Mouse (Mus musculus) forebrain, embryonic 15.5 days (tissue): ENCODE measurements around the gene Nop53. TPM values are rescaled to one million over a fixed set of nuclear protein-coding genes. Genes with fewer than 3 reads are reported as not detected.
"Not testable (repeated sequence)": the region's sequence is repeated elsewhere in the genome, so short reads cannot be mapped to it uniquely, and the experiment has no call there.

Experiments used
- ATAC-seq: fragments of 200-750 bp; cut with Nextera tagmentation; replicated peaks from 2 replicates; pipeline ENCODE4 v1.8.0; 2017; ENCODE audit warnings: mild to moderate bottlenecking, moderate TSS enrichment, moderate library complexity
- H3K27ac ChIP-seq: fragments of 300-500 bp; sonication (generic); replicated peaks from 2 replicates; pipeline ENCODE4 v1.5.1; 2015; ENCODE audit warnings: mild to moderate bottlenecking, inconsistent platforms
- H3K27me3 ChIP-seq: fragments of 300-500 bp; sonication (generic); 2 replicates; pipeline ENCODE4 v1.6.1; 2015; ENCODE audit warnings: inconsistent platforms
- H3K36me3 ChIP-seq: fragments of 300-500 bp; sonication (generic); 2 replicates; pipeline ENCODE4 v1.6.1; 2015; ENCODE audit warnings: mild to moderate bottlenecking, inconsistent platforms
- H3K4me1 ChIP-seq: fragments of 300-500 bp; sonication (generic); 2 replicates; pipeline ENCODE4 v1.6.1; 2015; ENCODE audit warnings: inconsistent platforms
- H3K4me2 ChIP-seq: fragments of 300-500 bp; sonication (generic); replicated peaks from 2 replicates; pipeline ENCODE4 v1.6.1; 2015; ENCODE audit warnings: mild to moderate bottlenecking, inconsistent platforms
- H3K4me3 ChIP-seq: fragments of 300-500 bp; sonication (generic); 2 replicates; pipeline ENCODE4 v1.5.1; 2015; ENCODE audit warnings: mild to moderate bottlenecking, inconsistent platforms
- H3K9ac ChIP-seq: fragments of 300-500 bp; sonication (generic); replicated peaks from 2 replicates; pipeline ENCODE4 v1.6.1; 2015; ENCODE audit warnings: mild to moderate bottlenecking, inconsistent platforms
- H3K9me3 ChIP-seq: fragments of 300-500 bp; sonication (generic); 2 replicates; pipeline ENCODE4 v1.6.1; 2016; ENCODE audit warnings: inconsistent platforms
- WGBS: fragments of 180-500 bp; shearing (Covaris S2); methylation state at CpG from one replicate; pipeline ENCODE4 v1.1.7; 2015; ENCODE audit warnings: mixed read lengths; 5-methylcytosine and 5-hydroxymethylcytosine counted together
- polyA plus RNA-seq: library from polyadenylated mRNA; unstranded; fragments of >200 nt; fragmentation: Nextera tagmentation; extraction: Ambion mirVana; gene quantifications from 2 replicates; pipeline ENCODE4 v1.2.1, GENCODE M21; 2015

Nop53 gene
- polyA plus RNA-seq, 1 experiment from 2014 or later: 144 TPM

GRCm38 (mm10) chr7:15933437-15934359, 12.2 kb downstream of the Nop53 start:
- WGBS: 66% methylated on average over 16 of the region's 16 CpGs
- no peak overlapping the region for H3K9ac ChIP-seq
- H3K27me3 ChIP-seq: no peaks in the 10 kb centered on the region
- H3K4me3 ChIP-seq: no peak overlapping the region
- no peak overlapping the region for H3K27ac ChIP-seq
- H3K4me2 ChIP-seq: no peak overlapping the region
- H3K36me3 ChIP-seq: peaks cover 38% of the 10 kb centered on the region
- H3K9me3 ChIP-seq: no peaks in the 10 kb centered on the region
- no peaks in the 10 kb centered on the region for H3K4me1 ChIP-seq
- ATAC-seq: no peak

- 83% methylated on average over 3 of the region's 3 CpGs for whole genome bisulfite sequencing
- H3K36me3 ChIP-seq: peaks cover 17% of the 10 kb centered on the region
- H3K4me2 ChIP-seq: no peak overlapping the region
- no peaks in the 10 kb centered on the region for H3K9me3 ChIP-seq
- H3K9ac ChIP-seq: no peak overlapping the region
- no peaks in the 10 kb centered on the region for H3K27me3 ChIP-seq
- H3K4me3 ChIP-seq: no peak overlapping the region
- no peak for ATAC-seq
- H3K27ac ChIP-seq: no peak overlapping the region
- no peaks in the 10 kb centered on the region for H3K4me1 ChIP-seq
Measured at GRCm38 (mm10) chr7:15931635-15932034, 14.2 kb downstream of the Nop53 start.

- H3K9ac ChIP-seq: no peak overlapping the region
- H3K36me3 ChIP-seq: peaks cover 7% of the 10 kb centered on the region
- no peaks in the 10 kb centered on the region for H3K27me3 ChIP-seq
- H3K4me1 ChIP-seq: no peaks in the 10 kb centered on the region
- H3K4me2 ChIP-seq: no peak overlapping the region
- no peak overlapping the region for H3K27ac ChIP-seq
- H3K9me3 ChIP-seq: no peaks in the 10 kb centered on the region
- 62% methylated on average over 2 of the region's 2 CpGs for WGBS
- H3K4me3 ChIP-seq: no peak overlapping the region
- ATAC-seq: no peak
Measured at GRCm38 (mm10) chr7:15930543-15930942, 15.3 kb downstream of the Nop53 start.

GRCm38 (mm10) chr7:15929910-15930309, 16.0 kb downstream of the Nop53 start:
- no peaks in the 10 kb centered on the region for H3K27me3 ChIP-seq
- no peaks in the 10 kb centered on the region for H3K9me3 ChIP-seq
- H3K4me1 ChIP-seq: no peaks in the 10 kb centered on the region
- H3K36me3 ChIP-seq: peaks cover 1% of the 10 kb centered on the region; the same call in 1 of the 2 replicates
- H3K4me3 ChIP-seq: no peak overlapping the region
- no peak overlapping the region for H3K9ac ChIP-seq
- WGBS: 34% methylated on average over 4 of the region's 4 CpGs
- H3K4me2 ChIP-seq: no peak overlapping the region
- no peak overlapping the region for H3K27ac ChIP-seq
- no peak for ATAC-seq

- H3K27ac ChIP-seq: peak within 1 kb of the TSS; percentile 84
- peak; percentile 96 for ATAC-seq
- H3K4me1 ChIP-seq: peaks cover 26% of the 10 kb centered on the region
- peaks cover 26% of the 10 kb centered on the region for H3K36me3 ChIP-seq
- H3K9me3 ChIP-seq: no peaks in the 10 kb centered on the region
- H3K9ac ChIP-seq: peak within 1 kb of the TSS; percentile 71
- peak within 1 kb of the TSS; percentile 89 for H3K4me3 ChIP-seq
- no peaks in the 10 kb centered on the region for H3K27me3 ChIP-seq
- under 1% methylated on average over 33 of the region's 33 CpGs for WGBS
- peak within 1 kb of the TSS; percentile 87 for H3K4me2 ChIP-seq
Measured at GRCm38 (mm10) chr7:15922220-15922773, 23.6 kb downstream of the Nop53 start, which contains the start of gene Selenow. TSS of gene Selenow (minus strand) at chr7:15922402.

GRCm38 (mm10) chr7:15921796-15922195, 24.1 kb downstream of the Nop53 start:
- peak overlapping the region; percentile 89 for H3K4me3 ChIP-seq
- WGBS: 0% methylated on average over 10 of the region's 10 CpGs
- H3K4me2 ChIP-seq: peak overlapping the region; percentile 87
- peak; percentile 44; the same call in 1 of the 2 replicates for ATAC-seq
- peaks cover 26% of the 10 kb centered on the region for H3K4me1 ChIP-seq
- H3K9ac ChIP-seq: peak overlapping the region; percentile 71
- no peaks in the 10 kb centered on the region for H3K27me3 ChIP-seq
- H3K9me3 ChIP-seq: no peaks in the 10 kb centered on the region
- H3K36me3 ChIP-seq: peaks cover 30% of the 10 kb centered on the region
- H3K27ac ChIP-seq: peak overlapping the region; percentile 84

- peak overlapping the region; percentile 87 for H3K4me2 ChIP-seq
- no peaks in the 10 kb centered on the region for H3K9me3 ChIP-seq
- peak overlapping the region; percentile 71 for H3K9ac ChIP-seq
- 85% methylated on average over 6 of the region's 6 CpGs for WGBS
- H3K27me3 ChIP-seq: no peaks in the 10 kb centered on the region
- peaks cover 37% of the 10 kb centered on the region for H3K36me3 ChIP-seq
- peaks cover 26% of the 10 kb centered on the region for H3K4me1 ChIP-seq
- H3K27ac ChIP-seq: peak overlapping the region; percentile 84; the same call in 1 of the 2 replicates
- H3K4me3 ChIP-seq: peak overlapping the region; percentile 89
- ATAC-seq: no peak
Measured at GRCm38 (mm10) chr7:15920645-15921190, 25.2 kb downstream of the Nop53 start.

- Histone ChIP-seq H3K4me1 (peaks cover 26% of the 10 kb centered on the region), H3K27me3 (no peaks in the 10 kb centered on the region), H3K9me3 (no peaks in the 10 kb centered on the region), H3K4me3 (peak overlapping the region; percentile 89), H3K4me2 (peak overlapping the region; percentile 87), H3K9ac (0 out of 2 replicates have a peak overlapping the region, but pooled peaks have one; percentile 71), H3K27ac (no peak overlapping the region), H3K36me3 (peaks cover 37% of the 10 kb centered on the region)
- no peak for ATAC-seq
- 96% methylated on average over 9 of the region's 9 CpGs for WGBS
Measured at GRCm38 (mm10) chr7:15919947-15920346, 25.9 kb downstream of the Nop53 start.

- ATAC-seq: no peak
- Histone ChIP-seq H3K9ac (no peak overlapping the region), H3K36me3 (peaks cover 37% of the 10 kb centered on the region), H3K4me1 (peaks cover 26% of the 10 kb centered on the region), H3K4me2 (no peak overlapping the region), H3K27me3 (no peaks in the 10 kb centered on the region), H3K27ac (no peak overlapping the region), H3K4me3 (no peak overlapping the region), H3K9me3 (no peaks in the 10 kb centered on the region)
Measured at GRCm38 (mm10) chr7:15918371-15918770, 27.5 kb downstream of the Nop53 start.

GRCm38 (mm10) chr7:15916996-15917395, 28.9 kb downstream of the Nop53 start:
- Histone ChIP-seq H3K4me2 (no peak overlapping the region), H3K9ac (no peak overlapping the region), H3K36me3 (peaks cover 37% of the 10 kb centered on the region), H3K27me3 (no peaks in the 10 kb centered on the region), H3K4me3 (no peak overlapping the region), H3K4me1 (peaks cover 19% of the 10 kb centered on the region), H3K27ac (no peak overlapping the region), H3K9me3 (no peaks in the 10 kb centered on the region)
- ATAC-seq: no peak
- WGBS: 78% methylated on average over 4 of the region's 4 CpGs

- no peak for ATAC-seq
- H3K9ac ChIP-seq: no peak overlapping the region
- H3K4me3 ChIP-seq: no peak overlapping the region
- no peak overlapping the region for H3K27ac ChIP-seq
- peaks cover 37% of the 10 kb centered on the region for H3K36me3 ChIP-seq
- 84% methylated on average over 3 of the region's 3 CpGs for WGBS
- H3K9me3 ChIP-seq: no peaks in the 10 kb centered on the region
- H3K4me2 ChIP-seq: no peak overlapping the region
- H3K4me1 ChIP-seq: peaks cover 16% of the 10 kb centered on the region
- H3K27me3 ChIP-seq: no peaks in the 10 kb centered on the region
Measured at GRCm38 (mm10) chr7:15916134-15916723, 29.6 kb downstream of the Nop53 start.

GRCm38 (mm10) chr7:15915695-15916094, 30.2 kb downstream of the Nop53 start:
- Histone ChIP-seq H3K4me1 (peaks cover 11% of the 10 kb centered on the region), H3K36me3 (peaks cover 37% of the 10 kb centered on the region)
- not testable (repeated sequence) for H3K27me3 ChIP-seq, H3K9ac ChIP-seq, H3K27ac ChIP-seq, ATAC-seq, H3K4me2 ChIP-seq, H3K4me3 ChIP-seq, H3K9me3 ChIP-seq
- 93% methylated on average over 4 of the region's 4 CpGs for WGBS
